Mouse (Mus musculus): ENCODE measurements at regions not wholly inside any gene's neighbourhood (a gene's known extent, or its start where the extent isn't known, plus 50 kb on each side); places are given as distances from the start of the nearest gene placed in this dataset.

DNA sequence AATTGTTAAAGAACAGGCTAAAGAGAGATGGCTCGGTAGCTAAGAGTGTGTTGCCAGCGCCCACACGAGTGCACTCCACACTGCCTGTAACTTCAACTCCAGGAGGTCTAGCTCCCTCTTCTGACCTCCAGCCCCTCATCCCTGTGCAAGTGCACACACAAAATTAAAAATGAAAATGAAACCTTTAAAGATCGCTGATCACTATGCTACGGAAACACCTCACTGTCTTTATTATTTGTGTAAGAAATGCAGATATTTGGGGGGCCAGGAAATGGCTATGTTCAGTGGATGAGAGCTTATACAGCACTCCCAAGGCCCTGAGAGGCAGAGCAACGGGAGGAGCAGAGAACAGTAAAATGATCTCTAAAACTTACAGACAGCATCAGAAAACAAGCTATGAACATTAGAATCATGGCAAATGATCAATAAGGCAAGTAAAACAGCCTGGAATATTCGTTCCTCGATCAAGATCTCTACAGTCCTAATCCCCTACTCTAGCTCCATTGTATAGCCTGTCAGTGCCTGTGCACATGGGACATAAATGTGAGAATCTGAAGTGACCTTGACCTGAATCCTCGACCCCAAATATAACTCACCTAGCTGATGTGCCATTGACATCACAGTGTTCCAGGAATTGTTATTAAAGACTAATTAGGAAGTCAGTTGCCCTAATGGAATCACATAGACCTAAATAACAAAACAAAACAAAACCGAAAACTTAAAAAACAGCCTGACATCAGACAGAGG, 64.4 kb upstream of the S1pr1 start:
- WGBS = 94% methylated on average over 10 of the region's 10 CpGs
- no peaks in the 10 kb centered on the region for H3K4me1 ChIP-seq (replicated peaks; ENCODE audit: control insufficient read depth, insufficient read depth, low read length)
- DNase-seq = no peak
- H3K27ac ChIP-seq (ENCODE audit: control insufficient read depth, insufficient read depth, low read length) = no peak overlapping the region
- no peak for TF ChIP-seq POLR2A (IDR thresholded peaks at IDR 0.05; ENCODE audit: control insufficient read depth, extremely low read depth, insufficient read depth, low read length, poor library complexity)
- no peak for TF ChIP-seq CTCF (IDR thresholded peaks at IDR 0.05; ENCODE audit: borderline replicate concordance, control insufficient read depth, extremely low read depth, insufficient read depth, low read length, poor library complexity)
- H3K27me3 ChIP-seq (ENCODE audit: control insufficient read depth, insufficient read depth, low read length) = no peaks in the 10 kb centered on the region
- no peaks in the 10 kb centered on the region for H3K36me3 ChIP-seq (ENCODE audit: control insufficient read depth, insufficient read depth, low read length)
- H3K4me3 ChIP-seq (ENCODE audit: control insufficient read depth, insufficient read depth, low read length) = no peak overlapping the region

DNA sequence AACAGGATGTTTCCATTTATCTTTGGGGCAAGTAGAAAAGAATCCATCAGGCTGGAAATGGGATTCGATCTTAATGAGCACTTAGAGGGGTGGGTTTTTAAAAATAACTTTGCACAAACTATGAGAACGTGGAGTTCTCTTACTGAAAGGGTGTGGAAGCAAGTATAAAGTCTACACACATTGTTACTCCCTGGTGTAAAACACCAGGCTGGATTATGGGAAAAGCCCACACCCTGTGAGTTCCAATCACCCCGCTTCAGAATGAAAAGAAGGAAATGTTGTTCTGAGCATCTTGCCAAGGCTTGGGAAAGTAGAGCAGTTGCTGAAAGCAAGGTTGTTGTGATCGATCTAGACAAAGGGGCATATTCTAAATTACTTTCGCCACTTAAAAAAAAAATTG, 65.0 kb upstream of the S1pr1 start:
- no peaks in the 10 kb centered on the region for H3K36me3 ChIP-seq (ENCODE audit: control insufficient read depth, insufficient read depth, low read length)
- H3K27me3 ChIP-seq (ENCODE audit: control insufficient read depth, insufficient read depth, low read length) = no peaks in the 10 kb centered on the region
- TF ChIP-seq POLR2A (IDR thresholded peaks at IDR 0.05; ENCODE audit: control insufficient read depth, extremely low read depth, insufficient read depth, low read length, poor library complexity) = no peak
- no peak for TF ChIP-seq CTCF (IDR thresholded peaks at IDR 0.05; ENCODE audit: borderline replicate concordance, control insufficient read depth, extremely low read depth, insufficient read depth, low read length, poor library complexity)
- no peak overlapping the region for H3K27ac ChIP-seq (ENCODE audit: control insufficient read depth, insufficient read depth, low read length)
- no peaks in the 10 kb centered on the region for H3K4me1 ChIP-seq (replicated peaks; ENCODE audit: control insufficient read depth, insufficient read depth, low read length)
- no peak for DNase-seq
- WGBS = 95% methylated on average over 5 of the region's 5 CpGs
- H3K4me3 ChIP-seq (ENCODE audit: control insufficient read depth, insufficient read depth, low read length) = no peak overlapping the region

DNA sequence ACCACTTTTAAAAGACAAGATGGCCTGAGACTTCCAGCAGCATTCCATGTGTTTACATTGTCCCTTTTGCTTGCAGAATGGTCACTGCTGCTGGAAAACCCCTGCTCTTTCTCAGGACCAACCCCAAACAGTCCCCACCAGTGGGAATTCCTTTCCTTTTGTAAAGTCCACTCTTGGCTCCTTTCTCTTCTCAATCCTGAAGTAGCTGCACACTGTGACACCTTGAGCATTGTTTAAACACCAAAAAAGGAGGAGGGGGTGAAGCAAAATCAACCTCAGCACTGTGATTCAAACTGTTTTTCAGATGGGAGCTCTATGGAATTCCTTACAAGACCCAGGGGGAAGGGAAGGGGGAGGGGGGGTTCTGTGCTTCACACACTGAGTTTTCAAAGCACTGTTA, 67.9 kb upstream of the S1pr1 start:
- H3K4me3 ChIP-seq (ENCODE audit: control insufficient read depth, insufficient read depth, low read length) = no peak overlapping the region
- no peaks in the 10 kb centered on the region for H3K27me3 ChIP-seq (ENCODE audit: control insufficient read depth, insufficient read depth, low read length)
- no peak for DNase-seq
- no peak overlapping the region for H3K27ac ChIP-seq (ENCODE audit: control insufficient read depth, insufficient read depth, low read length)
- TF ChIP-seq POLR2A (IDR thresholded peaks at IDR 0.05; ENCODE audit: control insufficient read depth, extremely low read depth, insufficient read depth, low read length, poor library complexity) = no peak
- TF ChIP-seq CTCF (IDR thresholded peaks at IDR 0.05; ENCODE audit: borderline replicate concordance, control insufficient read depth, extremely low read depth, insufficient read depth, low read length, poor library complexity) = no peak
- no peaks in the 10 kb centered on the region for H3K4me1 ChIP-seq (replicated peaks; ENCODE audit: control insufficient read depth, insufficient read depth, low read length)
- no peaks in the 10 kb centered on the region for H3K36me3 ChIP-seq (ENCODE audit: control insufficient read depth, insufficient read depth, low read length)

DNA sequence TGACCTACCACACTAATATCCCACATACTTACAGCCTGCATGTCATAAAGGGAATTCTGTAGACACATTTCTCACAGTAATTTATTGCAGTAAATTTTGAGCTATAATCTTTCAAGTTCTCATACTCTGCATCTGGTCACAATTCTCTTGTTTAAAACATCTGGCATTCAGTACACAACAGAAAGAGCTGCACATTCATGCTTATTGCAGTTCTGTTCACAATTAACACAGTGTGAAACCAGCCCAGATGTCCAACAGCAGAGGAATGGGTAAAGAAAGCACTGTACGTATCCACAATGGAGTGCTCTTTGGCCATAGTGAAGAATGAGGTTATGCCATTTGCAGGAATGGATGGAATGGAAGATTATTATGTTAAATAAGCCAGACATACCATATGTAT, 72.5 kb upstream of the S1pr1 start:
- Histone ChIP-seq H3K4me1 (replicated peaks; ENCODE audit: control insufficient read depth, insufficient read depth, low read length) (peaks cover 3% of the 10 kb centered on the region; the same call in 1 of the 2 replicates), H3K36me3 (ENCODE audit: control insufficient read depth, insufficient read depth, low read length) (no peaks in the 10 kb centered on the region), H3K27me3 (ENCODE audit: control insufficient read depth, insufficient read depth, low read length) (no peaks in the 10 kb centered on the region), H3K4me3 (ENCODE audit: control insufficient read depth, insufficient read depth, low read length) (no peak overlapping the region), H3K27ac (ENCODE audit: control insufficient read depth, insufficient read depth, low read length) (no peak overlapping the region)
- no peak for DNase-seq
- WGBS = 100% methylated on average over 1 of the region's 1 CpGs
- TF ChIP-seq POLR2A (IDR thresholded peaks at IDR 0.05; ENCODE audit: control insufficient read depth, extremely low read depth, insufficient read depth, low read length, poor library complexity) = no peak
- no peak for TF ChIP-seq CTCF (IDR thresholded peaks at IDR 0.05; ENCODE audit: borderline replicate concordance, control insufficient read depth, extremely low read depth, insufficient read depth, low read length, poor library complexity)

DNA sequence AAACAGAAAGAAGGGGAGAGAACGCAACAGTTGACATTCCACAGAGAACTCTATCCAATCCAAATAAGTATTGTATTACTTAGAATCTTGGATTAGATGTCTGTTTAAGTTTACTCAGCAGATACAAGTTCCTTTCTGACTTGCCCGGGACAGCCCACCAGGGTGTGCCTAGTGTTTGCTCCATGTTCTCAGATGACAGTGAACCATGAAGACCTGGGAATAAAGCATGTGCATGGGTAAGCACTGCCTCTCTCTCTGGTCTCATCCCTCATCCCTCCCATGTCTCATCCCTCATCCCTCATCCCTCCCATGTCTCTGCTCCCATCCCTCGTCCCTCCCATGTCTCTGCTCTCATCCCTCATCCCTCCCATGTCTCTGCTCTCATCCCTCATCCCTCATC, 73.7 kb upstream of the S1pr1 start:
- H3K4me1 ChIP-seq (replicated peaks; ENCODE audit: control insufficient read depth, insufficient read depth, low read length) = peaks cover 4% of the 10 kb centered on the region
- 91% methylated on average over 3 of the region's 3 CpGs for WGBS
- DNase-seq = no peak
- H3K4me3 ChIP-seq (ENCODE audit: control insufficient read depth, insufficient read depth, low read length) = no peak overlapping the region
- TF ChIP-seq POLR2A (IDR thresholded peaks at IDR 0.05; ENCODE audit: control insufficient read depth, extremely low read depth, insufficient read depth, low read length, poor library complexity) = no peak
- H3K27ac ChIP-seq (ENCODE audit: control insufficient read depth, insufficient read depth, low read length) = no peak overlapping the region
- H3K36me3 ChIP-seq (ENCODE audit: control insufficient read depth, insufficient read depth, low read length) = no peaks in the 10 kb centered on the region
- H3K27me3 ChIP-seq (ENCODE audit: control insufficient read depth, insufficient read depth, low read length) = no peaks in the 10 kb centered on the region

DNA sequence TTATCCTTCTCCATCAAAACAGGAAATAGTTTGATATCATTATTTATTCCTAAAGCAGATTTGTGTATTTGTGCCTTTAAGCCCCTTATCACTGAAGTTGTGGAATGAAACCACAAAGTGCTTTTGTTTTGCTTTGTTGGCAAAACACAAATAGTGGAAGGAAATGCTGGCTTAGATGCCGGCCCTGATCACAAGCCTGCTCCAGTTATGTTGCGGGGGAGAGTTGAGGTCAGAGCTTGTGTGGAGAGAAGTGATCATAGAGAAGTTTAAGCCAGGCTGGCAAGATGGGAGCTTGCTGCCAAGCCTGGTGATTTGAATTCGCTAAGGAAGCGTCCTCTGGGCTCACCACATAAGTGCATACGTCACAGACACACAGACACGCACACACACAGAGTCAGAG, 74.2 kb upstream of the S1pr1 start:
- no peak for DNase-seq
- no peak overlapping the region for H3K27ac ChIP-seq (ENCODE audit: control insufficient read depth, insufficient read depth, low read length)
- no peak overlapping the region for H3K4me3 ChIP-seq (ENCODE audit: control insufficient read depth, insufficient read depth, low read length)
- TF ChIP-seq CTCF (IDR thresholded peaks at IDR 0.05; ENCODE audit: borderline replicate concordance, control insufficient read depth, extremely low read depth, insufficient read depth, low read length, poor library complexity) (no peak), POLR2A (IDR thresholded peaks at IDR 0.05; ENCODE audit: control insufficient read depth, extremely low read depth, insufficient read depth, low read length, poor library complexity) (no peak)
- 74% methylated on average over 6 of the region's 6 CpGs for WGBS
- H3K4me1 ChIP-seq (replicated peaks; ENCODE audit: control insufficient read depth, insufficient read depth, low read length) = peaks cover 7% of the 10 kb centered on the region
- no peaks in the 10 kb centered on the region for H3K36me3 ChIP-seq (ENCODE audit: control insufficient read depth, insufficient read depth, low read length)
- no peaks in the 10 kb centered on the region for H3K27me3 ChIP-seq (ENCODE audit: control insufficient read depth, insufficient read depth, low read length)

DNA sequence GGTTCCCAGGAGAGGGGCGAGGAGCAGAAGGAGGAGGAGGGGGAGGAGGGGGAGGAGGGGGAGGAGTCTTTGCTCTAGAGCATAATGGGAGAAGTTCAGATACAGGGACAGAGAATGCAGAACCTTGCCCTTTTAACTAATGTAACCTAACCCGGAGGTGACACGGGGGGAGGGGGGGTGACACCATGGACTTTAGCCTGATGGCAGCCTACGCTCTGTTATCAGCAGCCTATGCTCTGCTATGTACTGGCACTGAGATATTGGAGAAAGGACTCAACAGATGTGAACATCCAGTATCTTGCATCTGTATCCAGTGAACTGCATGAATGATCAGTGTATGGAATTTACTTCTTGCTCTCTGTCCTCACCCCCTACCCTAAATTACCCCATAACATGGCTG, 77.7 kb upstream of the S1pr1 start:
- no peak for DNase-seq
- no peaks in the 10 kb centered on the region for H3K27me3 ChIP-seq (ENCODE audit: control insufficient read depth, insufficient read depth, low read length)
- H3K27ac ChIP-seq (ENCODE audit: control insufficient read depth, insufficient read depth, low read length) = no peak overlapping the region
- H3K36me3 ChIP-seq (ENCODE audit: control insufficient read depth, insufficient read depth, low read length) = no peaks in the 10 kb centered on the region
- no peak overlapping the region for H3K4me3 ChIP-seq (ENCODE audit: control insufficient read depth, insufficient read depth, low read length)
- TF ChIP-seq POLR2A (IDR thresholded peaks at IDR 0.05; ENCODE audit: control insufficient read depth, extremely low read depth, insufficient read depth, low read length, poor library complexity) (no peak), CTCF (IDR thresholded peaks at IDR 0.05; ENCODE audit: borderline replicate concordance, control insufficient read depth, extremely low read depth, insufficient read depth, low read length, poor library complexity) (no peak)
- 70% methylated on average over 4 of the region's 4 CpGs for WGBS
- peaks cover 7% of the 10 kb centered on the region for H3K4me1 ChIP-seq (replicated peaks; ENCODE audit: control insufficient read depth, insufficient read depth, low read length)

All from thymus, adult 2 months (tissue).